Mouse (Mus musculus): Measurements from ENCODE around the gene Mecom.

- TF ChIP-seq EP300 (IDR thresholded peaks at IDR 0.05): no peak
- peak; percentile 19 for TF ChIP-seq CTCF (IDR thresholded peaks at IDR 0.05)
These were observed 644.1 kb downstream of the Mecom start for GRCm38 (mm10) chr3:29903596-29904308.
